Mouse (Mus musculus) CD4-positive, CD25-positive, alpha-beta regulatory T cell, adult 2 months (primary cell): ENCODE data around the gene 1700025G04Rik.

Experiments used
- DNase-seq: peaks from one replicate; pipeline ENCODE4 v3.0.0-alpha.2; 2012; ENCODE audit warnings: low read depth, low spot score

The 1700025G04Rik gene

GRCm38 (mm10) chr1:152033731-152034130 is 56.2 kb downstream of the 1700025G04Rik start:
- no peak for DNase-seq

- DNase-seq = no peak
Measured at GRCm38 (mm10) chr1:152032144-152032543, 57.8 kb downstream of the 1700025G04Rik start.

GRCm38 (mm10) chr1:152030546-152030945 is 59.4 kb downstream of the 1700025G04Rik start:
- no peak for DNase-seq

GRCm38 (mm10) chr1:152028718-152029117 is 61.2 kb downstream of the 1700025G04Rik start:
- DNase-seq = no peak

- no peak for DNase-seq
Measured at GRCm38 (mm10) chr1:152026762-152027161, 63.2 kb downstream of the 1700025G04Rik start.

- no peak for DNase-seq
Measured at GRCm38 (mm10) chr1:152025308-152025707, 64.6 kb downstream of the 1700025G04Rik start.

GRCm38 (mm10) chr1:152024019-152024787 is 65.7 kb downstream of the 1700025G04Rik start:
- DNase-seq = no peak

GRCm38 (mm10) chr1:152020812-152021211 is 69.1 kb downstream of the 1700025G04Rik start:
- DNase-seq = no peak

- no peak for DNase-seq
Measured at GRCm38 (mm10) chr1:152020070-152020469, 69.9 kb downstream of the 1700025G04Rik start.

- peak; percentile 84 for DNase-seq
Measured at GRCm38 (mm10) chr1:152019196-152019595, 70.7 kb downstream of the 1700025G04Rik start.

- DNase-seq = no peak
Measured at GRCm38 (mm10) chr1:152018322-152018721, 71.6 kb downstream of the 1700025G04Rik start.

GRCm38 (mm10) chr1:152016663-152017062 is 73.3 kb downstream of the 1700025G04Rik start:
- DNase-seq = no peak

GRCm38 (mm10) chr1:152015555-152016125 is 74.3 kb downstream of the 1700025G04Rik start:
- DNase-seq = no peak

GRCm38 (mm10) chr1:152011741-152012140 is 78.2 kb downstream of the 1700025G04Rik start:
- no peak for DNase-seq

GRCm38 (mm10) chr1:152010251-152010980 is 79.5 kb downstream of the 1700025G04Rik start:
- peak; percentile 79 for DNase-seq

- peak; percentile 73 for DNase-seq
Measured at GRCm38 (mm10) chr1:152008473-152008991, 81.4 kb downstream of the 1700025G04Rik start.

- DNase-seq = no peak
Measured at GRCm38 (mm10) chr1:152006529-152006928, 83.4 kb downstream of the 1700025G04Rik start.

GRCm38 (mm10) chr1:152004509-152004908 is 85.4 kb downstream of the 1700025G04Rik start:
- no peak for DNase-seq

GRCm38 (mm10) chr1:152000461-152000860 is 89.5 kb downstream of the 1700025G04Rik start:
- no peak for DNase-seq

GRCm38 (mm10) chr1:151999424-151999842 is 90.5 kb downstream of the 1700025G04Rik start:
- no peak for DNase-seq

GRCm38 (mm10) chr1:151998721-151999206 is 91.2 kb downstream of the 1700025G04Rik start:
- no peak for DNase-seq

- no peak for DNase-seq
Measured at GRCm38 (mm10) chr1:151997591-151997990, 92.3 kb downstream of the 1700025G04Rik start.
